Comparison of ENCODE assay signal across 9 mouse cellular contexts in genomic region chr5:140509204-140509603, GRCm38 (mm10). TPM values are rescaled to one million over a fixed set of nuclear protein-coding genes. Genes with fewer than 3 reads are reported as not detected.
A peak's percentile ranks its signal among the peaks of the same experiment; 100 is the strongest.
DNase-seq lines count a peak whose midpoint lies in the region; ATAC-seq and TF ChIP-seq lines count a peak whose summit lies in the region.
"Had no signal": no experiment of that assay in that cellular context is flagged by ENCODE, and none has a peak within 500 bp of the region (broad histone marks: within the 10 kb centered on the region; RNA-seq: fewer than 3 reads in every experiment).

No protein-coding gene starts in this region.

- intact Hi-C loops in left cerebral cortex, postnatal 36 days (cut with DNase I): loop anchor here (10.0 kb wide), 1 partner anchor 94 kb away; the partner anchor contains the start of gene Eif3b

- no peaks in the 10 kb centered on the region for H3K9me3 ChIP-seq in intestine, embryonic 14.5 days (ENCODE audit: control insufficient read depth, low read length)
- no peaks in the 10 kb centered on the region for H3K9me3 ChIP-seq in intestine, postnatal 0 days (ENCODE audit: control insufficient read depth)
- H3K9me3 ChIP-seq in limb, embryonic 12.5 days: no peaks in the 10 kb centered on the region

- no peak for TF ChIP-seq CTCF in intestine, postnatal 0 days (IDR thresholded peaks at IDR 0.05; ENCODE audit: low read depth)
- TF ChIP-seq CTCF in spleen, adult 2 months (IDR thresholded peaks at IDR 0.05; ENCODE audit: extremely low read depth, insufficient read depth, insufficient read length, insufficient replicate concordance): no peak

- peak overlapping the region; percentile 33; the same call in 1 of the 2 replicates for H3K27ac ChIP-seq in intestine, embryonic 14.5 days (ENCODE audit: low read depth)
- no peak overlapping the region for H3K27ac ChIP-seq in intestine, postnatal 0 days (ENCODE audit: low read depth, low read length)
- peak overlapping the region; percentile 35 for H3K27ac ChIP-seq in spleen, adult 2 months (ENCODE audit: insufficient read depth, low read length)
- H3K27ac ChIP-seq in limb, embryonic 12.5 days: peak overlapping the region; percentile 74

- H3K4me1 ChIP-seq in intestine, embryonic 14.5 days (replicated peaks; ENCODE audit: control insufficient read depth, insufficient read depth, low read length): peaks cover 43% of the 10 kb centered on the region
- peaks cover 4% of the 10 kb centered on the region; the same call in 1 of the 2 replicates for H3K4me1 ChIP-seq in intestine, postnatal 0 days (replicated peaks; ENCODE audit: control insufficient read depth, insufficient read depth, low read length)
- peaks cover 39% of the 10 kb centered on the region for H3K4me1 ChIP-seq in spleen, adult 2 months (ENCODE audit: control insufficient read depth, insufficient read depth, insufficient read length)
- peaks cover 60% of the 10 kb centered on the region for H3K4me1 ChIP-seq in limb, embryonic 12.5 days (replicated peaks)

- DNase-seq in intestine, embryonic 14.5 days (ENCODE audit: low spot score): no peak
- no peak for DNase-seq in spleen, adult 2 months (ENCODE audit: low read depth in 1 of 2, low spot score in 2 of 2)
- DNase-seq in spleen, postnatal 10 days (ENCODE audit: low spot score in 2 of 2): no peak
- DNase-seq in left cerebral cortex, postnatal 36 days (ENCODE audit: low spot score in 2 of 2): no peak
- no peak for DNase-seq in natural killer cell, adult 2 months (ENCODE audit: low spot score in 2 of 2)

- H3K36me3 ChIP-seq in intestine, embryonic 14.5 days (ENCODE audit: control insufficient read depth, insufficient read depth, low read length): no peaks in the 10 kb centered on the region
- H3K36me3 ChIP-seq in intestine, postnatal 0 days (ENCODE audit: control insufficient read depth, insufficient read depth): no peaks in the 10 kb centered on the region
- no peaks in the 10 kb centered on the region for H3K36me3 ChIP-seq in spleen, adult 2 months (ENCODE audit: control insufficient read depth, insufficient read depth, low read length)
- H3K36me3 ChIP-seq in limb, embryonic 12.5 days: peaks cover 11% of the 10 kb centered on the region; the same call in 1 of the 2 replicates

- H3K27me3 ChIP-seq in intestine, embryonic 14.5 days (replicated peaks; ENCODE audit: control insufficient read depth, insufficient read depth, low read length): no peaks in the 10 kb centered on the region
- H3K27me3 ChIP-seq in intestine, postnatal 0 days (replicated peaks; ENCODE audit: control insufficient read depth, insufficient read depth, low read length): no peaks in the 10 kb centered on the region
- H3K27me3 ChIP-seq in spleen, adult 2 months (ENCODE audit: control insufficient read depth, insufficient read depth, low read length): no peaks in the 10 kb centered on the region
- no peaks in the 10 kb centered on the region for H3K27me3 ChIP-seq in limb, embryonic 12.5 days

- H3K4me3 ChIP-seq in intestine, embryonic 14.5 days (ENCODE audit: low read depth, low read length): no peak overlapping the region
- no peak overlapping the region for H3K4me3 ChIP-seq in intestine, postnatal 0 days (ENCODE audit: low read depth, low read length)
- H3K4me3 ChIP-seq in spleen, adult 2 months (ENCODE audit: extremely low read depth, insufficient read depth, insufficient read length): no peak overlapping the region
- no peak overlapping the region for H3K4me3 ChIP-seq in limb, embryonic 12.5 days (replicated peaks)

- no peak for TF ChIP-seq POLR2A in spleen, adult 2 months (IDR thresholded peaks at IDR 0.05; ENCODE audit: low read depth, low read length)

- no peak for ATAC-seq in intestine, embryonic 14.5 days (replicated peaks; ENCODE audit: low FRiP score, low TSS enrichment, low read depth)
- no peak for ATAC-seq in intestine, postnatal 0 days
- ATAC-seq in limb, embryonic 12.5 days (ENCODE audit: insufficient number of reproducible peaks, insufficient read depth, low FRiP score, low TSS enrichment, low read depth): no peak
- ATAC-seq: midbrain, embryonic 16.5 days had no signal

- H3K4me2 ChIP-seq in intestine, embryonic 14.5 days (ENCODE audit: low read length): no peak overlapping the region
- no peak overlapping the region for H3K4me2 ChIP-seq in intestine, postnatal 0 days (replicated peaks; ENCODE audit: low read depth)
- H3K4me2 ChIP-seq in limb, embryonic 12.5 days: peak overlapping the region; percentile 35; the same call in 1 of the 2 replicates

- 54% methylated on average over 9 of the region's 9 CpGs for WGBS in intestine, embryonic 14.5 days
- 60% methylated on average over 9 of the region's 9 CpGs for WGBS in intestine, postnatal 0 days
- WGBS in spleen, adult 2 months: 45% methylated on average over 9 of the region's 9 CpGs
- 52% methylated on average over 9 of the region's 9 CpGs for WGBS in limb, embryonic 12.5 days

- H3K9ac ChIP-seq in intestine, embryonic 14.5 days (ENCODE audit: low read length): no peak overlapping the region
- no peak overlapping the region for H3K9ac ChIP-seq in intestine, postnatal 0 days (ENCODE audit: low read depth, low read length)
- H3K9ac ChIP-seq in limb, embryonic 12.5 days (replicated peaks): no peak overlapping the region

RNA-seq across cellular contexts. Expression of gene Chst12, which starts 3.9 kb away (rescaled TPM):
- polyA plus RNA-seq in intestine, embryonic 14.5 days (2014; fragmentation: Nextera tagmentation; extraction: Ambion mirVana): 20.7 TPM in 2 replicates
- polyA plus RNA-seq in intestine, postnatal 0 days (2015; fragmentation: Nextera tagmentation; extraction: Ambion mirVana): 17.0 and 18.8 TPM in 2 replicates
- polyA plus RNA-seq in spleen, adult 2 months (2012; rRNA removed): 28.0 and 31.6 TPM in 2 replicates
- 14.4 and 17.0 TPM in 2 replicates for polyA plus RNA-seq in limb, embryonic 12.5 days (2016; fragmentation: Nextera tagmentation; extraction: Ambion mirVana)
- total RNA-seq in left cerebral cortex, postnatal 36 days (2021): 10 to 100 TPM; 19.9 to 20.2 TPM

RNA-seq across cellular contexts. Expression of gene Grifin, which starts 55.7 kb away (rescaled TPM):
- 0.54 TPM in 1 of 2 replicates, not detected in the other for polyA plus RNA-seq in intestine, embryonic 14.5 days (2014; fragmentation: Nextera tagmentation; extraction: Ambion mirVana)
- 1.1 and 1.5 TPM in 2 replicates for polyA plus RNA-seq in intestine, postnatal 0 days (2015; fragmentation: Nextera tagmentation; extraction: Ambion mirVana)
- 0.61 and 0.81 TPM in 2 replicates for polyA plus RNA-seq in spleen, adult 2 months (2012; rRNA removed)
- 0.36 TPM in 1 of 2 replicates, not detected in the other for polyA plus RNA-seq in limb, embryonic 12.5 days (2016; fragmentation: Nextera tagmentation; extraction: Ambion mirVana)
- total RNA-seq in left cerebral cortex, postnatal 36 days (2021): under 1 TPM in 1 of 2 experiments, not detected in 1; 0.94 TPM
- total RNA-seq: heart, adult 18-20 months had no signal
